Mouse (Mus musculus): ENCODE measurements around the gene Pmfbp1. TPM values are rescaled to one million over a fixed set of nuclear protein-coding genes. Genes with fewer than 3 reads are reported as not detected.
"Not testable (repeated sequence)": the region's sequence is repeated elsewhere in the genome, so short reads cannot be mapped to it uniquely, and the experiment has no call there.

The Pmfbp1 gene
- total RNA-seq (2021), result under 1 TPM; 0.27 to 0.29 TPM

DNA sequence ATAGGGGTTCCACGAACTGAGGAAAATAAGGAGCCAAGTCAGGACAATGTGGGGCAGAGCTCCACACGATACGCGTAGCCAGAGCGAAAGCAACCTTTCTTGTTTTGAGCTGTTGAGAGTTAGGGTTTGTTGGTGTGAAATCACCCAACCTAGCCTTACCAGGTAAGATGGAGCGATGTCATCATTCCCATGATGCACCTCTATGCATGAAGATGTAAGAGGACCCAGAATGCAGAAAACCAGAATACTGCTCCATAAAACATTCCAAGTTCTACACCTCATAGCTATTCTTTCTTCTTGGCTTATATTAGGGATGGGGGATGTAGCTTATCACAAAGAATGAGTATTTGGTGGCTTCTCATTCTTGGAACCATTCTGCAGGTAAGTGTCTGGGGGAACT, at the start of gene Pmfbp1:
TSS of gene Pmfbp1 (plus strand) at position 301 of the 400 bp plus-strand sequence.
- DNase-seq (ENCODE audit: low spot score in 2 of 2), result no peak
- intact Hi-C loops (cut with DNase I), result loop anchor here (5.0 kb wide), 1 partner anchor 44 kb away; no protein-coding TSS in a partner anchor

DNA sequence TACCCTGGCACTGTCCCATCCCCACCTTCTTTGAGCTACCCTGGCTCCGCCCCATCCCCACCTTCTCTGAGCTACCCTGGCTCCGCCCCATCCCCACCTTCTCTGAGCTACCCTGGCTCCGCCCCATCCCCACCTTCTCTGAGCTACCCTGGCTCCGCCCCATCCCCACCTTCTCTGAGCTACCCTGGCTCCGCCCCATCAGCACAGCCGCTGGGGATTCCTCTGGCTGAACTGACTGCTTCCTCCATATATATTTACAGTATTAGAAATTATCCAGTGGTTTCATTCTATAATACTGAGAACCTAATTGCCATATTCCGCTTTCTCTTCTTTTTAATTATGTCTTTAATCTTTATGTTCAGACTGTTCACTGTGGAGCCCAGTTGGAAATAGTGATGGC, 46.9 kb upstream of the Pmfbp1 start:
- intact Hi-C loops (cut with DNase I); DNase-seq (ENCODE audit: low spot score in 2 of 2): not testable (repeated sequence)

DNA sequence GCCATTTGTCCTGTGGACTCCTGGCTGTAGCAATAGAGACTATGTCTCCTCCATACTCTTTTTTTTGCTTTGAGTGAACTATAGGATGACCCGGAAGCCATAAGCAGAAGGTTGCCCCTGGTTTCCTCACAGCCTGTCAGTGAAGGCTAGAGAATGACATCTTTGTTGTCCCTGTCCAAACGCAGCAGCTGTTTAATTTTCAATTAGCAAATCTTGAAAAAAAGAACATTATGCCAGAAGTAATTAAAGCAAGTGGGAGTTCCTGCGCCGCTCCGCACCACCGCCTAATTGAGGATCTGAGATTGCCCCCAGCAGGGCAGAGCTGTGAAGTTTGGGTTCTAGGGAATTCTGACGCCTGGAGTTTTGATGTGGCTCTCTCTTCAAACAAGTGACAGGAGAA, 42.8 kb upstream of the Pmfbp1 start:
- intact Hi-C loops (cut with DNase I), result no loop called here
- DNase-seq (ENCODE audit: low spot score in 2 of 2), result no peak

DNA sequence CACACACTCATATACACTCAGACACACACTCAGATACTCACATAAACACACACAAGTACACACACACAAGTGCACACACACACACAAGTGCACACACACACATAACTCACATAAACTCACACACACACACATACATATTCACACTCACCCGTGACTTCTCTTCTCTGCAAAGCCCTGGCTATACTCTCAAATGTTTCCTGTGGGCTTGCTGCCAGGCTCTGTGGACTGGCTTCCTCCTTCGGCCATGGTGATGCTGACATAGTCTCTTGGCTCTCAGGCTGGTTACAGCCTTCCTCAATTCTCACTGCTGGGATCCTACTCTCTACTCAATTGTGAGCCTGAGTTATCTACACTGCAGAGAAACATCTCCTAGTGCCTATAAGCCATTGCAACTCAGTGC, 38.7 kb upstream of the Pmfbp1 start:
- intact Hi-C loops (cut with DNase I), result no loop called here
- no peak for DNase-seq (ENCODE audit: low spot score in 2 of 2)

DNA sequence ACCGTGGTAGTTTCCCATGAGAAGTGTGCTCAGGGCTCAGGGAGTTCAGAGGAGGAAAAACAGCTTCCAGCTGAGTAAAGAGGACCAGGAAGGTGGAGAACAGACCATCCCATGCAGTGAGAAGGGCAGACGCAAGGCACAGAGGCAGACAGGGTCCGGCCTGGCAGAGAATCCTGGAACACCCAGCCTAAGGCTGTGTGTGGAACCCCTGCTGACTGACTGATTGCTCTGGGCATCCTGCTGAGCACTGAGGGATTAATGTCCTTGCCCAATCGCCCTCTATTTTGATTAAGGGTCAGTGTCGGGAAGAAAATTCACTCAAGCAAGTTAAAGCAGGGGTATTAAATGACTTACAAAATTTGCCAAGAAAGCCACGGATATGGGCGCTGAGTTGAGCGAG, 36.4 kb upstream of the Pmfbp1 start:
- intact Hi-C loops (cut with DNase I), result no loop called here
- DNase-seq (ENCODE audit: low spot score in 2 of 2), result no peak

DNA sequence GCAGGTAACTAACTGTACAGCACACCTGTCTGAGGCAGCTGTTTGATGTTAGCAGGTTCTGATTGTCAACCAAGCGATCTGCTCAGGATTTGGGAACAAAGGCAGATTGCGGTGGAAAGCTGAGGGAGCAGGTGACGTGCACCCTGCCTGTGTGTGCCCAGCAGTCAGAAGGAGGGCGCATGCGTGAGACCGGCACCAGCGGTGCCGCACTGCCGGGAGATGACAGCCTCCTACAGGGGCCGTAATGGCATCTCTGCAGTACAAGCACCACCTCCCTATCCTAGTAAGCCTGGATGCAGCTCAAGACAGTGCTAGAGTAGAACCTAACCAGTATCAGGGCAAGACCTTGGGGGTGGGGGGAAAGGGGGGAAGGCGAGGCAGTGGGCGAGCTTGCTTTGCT, 35.2 kb upstream of the Pmfbp1 start:
- DNase-seq (ENCODE audit: low spot score in 2 of 2), result peak; percentile 32 to 38
- intact Hi-C loops (cut with DNase I), result no loop called here

DNA sequence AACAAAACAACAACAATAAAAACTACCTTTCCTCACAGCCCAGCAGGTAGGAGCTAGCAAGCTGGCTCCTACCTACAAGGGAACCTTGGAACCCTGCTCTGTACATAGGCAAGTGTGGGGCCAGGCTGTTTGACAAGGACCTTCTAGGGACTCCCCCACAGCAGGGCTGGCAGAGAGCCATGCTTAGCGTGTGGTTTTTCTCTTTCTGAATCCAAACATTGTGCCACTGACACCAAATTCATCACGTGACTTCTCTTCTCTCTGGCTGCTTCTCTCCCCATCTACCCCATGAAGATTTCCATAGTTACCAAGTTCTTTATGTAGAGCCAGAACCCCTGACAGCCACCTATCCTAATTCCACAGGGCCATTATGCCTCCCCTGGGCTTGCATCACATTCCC, 30.8 kb upstream of the Pmfbp1 start:
- DNase-seq (ENCODE audit: low spot score in 2 of 2), result no peak
- intact Hi-C loops (cut with DNase I), result loop anchor here (5.0 kb wide), 1 partner anchor 46 kb away; no protein-coding TSS in a partner anchor

DNA sequence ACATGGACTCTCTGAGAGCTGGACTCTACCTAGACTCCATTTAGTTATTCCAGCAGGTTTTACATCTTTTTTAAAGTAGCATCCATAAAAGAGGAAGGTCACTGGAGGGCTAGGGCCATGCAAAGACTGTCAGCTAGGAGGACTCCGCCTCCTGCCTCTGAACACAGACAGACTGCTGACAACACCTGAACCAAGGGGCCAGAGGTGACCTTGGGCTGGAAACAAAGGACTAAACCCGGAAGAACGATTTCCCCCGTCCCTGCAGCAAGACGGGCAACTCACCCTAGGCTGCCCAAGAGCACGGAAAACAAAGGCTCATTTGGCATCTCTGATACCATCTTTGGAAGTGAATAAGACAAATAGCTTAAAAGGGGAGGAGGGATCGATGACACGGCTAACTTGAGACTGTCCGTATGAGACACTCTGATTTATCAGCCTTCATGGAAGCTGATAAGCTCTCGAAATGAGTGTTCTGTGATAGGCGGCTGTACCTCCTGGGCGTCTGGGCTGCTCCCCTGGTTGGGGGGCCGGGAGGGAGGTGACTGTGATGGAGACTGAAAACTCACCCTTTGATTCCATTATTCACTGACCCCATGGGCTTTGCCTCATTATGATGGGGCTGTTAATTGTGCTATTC, 30.0 kb upstream of the Pmfbp1 start:
- DNase-seq (ENCODE audit: low spot score in 2 of 2), result no peak
- intact Hi-C loops (cut with DNase I), result loop anchor here (5.0 kb wide), 1 partner anchor 46 kb away; no protein-coding TSS in a partner anchor

DNA sequence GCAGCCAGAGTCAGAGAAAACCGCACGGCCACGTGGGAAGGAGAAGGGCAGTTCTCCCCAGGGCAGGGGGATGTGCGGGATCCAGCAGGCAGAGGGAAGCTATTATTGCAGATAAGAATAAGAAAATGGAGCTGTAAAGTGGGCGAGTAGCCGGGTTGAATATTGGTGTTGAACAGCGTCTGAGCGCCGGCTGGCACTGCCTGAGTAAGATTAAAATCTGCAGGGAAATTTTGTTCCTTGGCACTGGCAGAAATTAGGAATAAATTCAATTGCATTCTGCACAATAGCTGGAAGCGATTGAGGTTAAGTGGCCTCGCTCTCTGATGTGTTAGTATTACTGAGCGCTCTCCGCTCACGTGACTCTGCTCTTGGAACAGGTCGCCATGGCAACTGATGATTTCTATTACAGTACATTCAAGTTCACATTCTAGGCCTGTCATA, 29.4 kb upstream of the Pmfbp1 start:
- peak; percentile 50 to 51 for DNase-seq (ENCODE audit: low spot score in 2 of 2)
- intact Hi-C loops (cut with DNase I), result loop anchor here (5.0 kb wide), 1 partner anchor 47 kb away; no protein-coding TSS in a partner anchor

DNA sequence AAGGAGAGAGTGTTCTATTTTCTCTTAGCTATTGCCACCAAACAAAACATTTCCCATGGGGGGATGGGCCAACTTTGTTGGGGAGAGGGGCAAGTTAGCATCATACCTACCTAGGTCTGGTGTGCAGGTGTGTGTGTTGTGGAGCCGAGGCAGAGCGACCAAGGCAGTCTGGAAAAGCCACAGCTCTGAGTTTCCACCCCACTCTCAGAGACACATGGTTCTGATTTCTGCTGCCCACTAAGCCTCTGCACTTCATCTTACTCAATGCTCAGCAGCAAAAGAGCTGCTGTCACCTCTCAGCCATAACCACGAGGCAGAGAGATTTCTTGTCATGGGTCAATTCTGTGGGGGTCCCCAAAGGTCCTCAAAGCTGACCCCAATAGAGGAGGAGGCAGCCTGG, 28.8 kb upstream of the Pmfbp1 start:
- intact Hi-C loops (cut with DNase I), result loop anchor here (5.0 kb wide), 1 partner anchor 763 kb away; no protein-coding TSS in a partner anchor
- DNase-seq (ENCODE audit: low spot score in 2 of 2), result peak; percentile 22 to 33

DNA sequence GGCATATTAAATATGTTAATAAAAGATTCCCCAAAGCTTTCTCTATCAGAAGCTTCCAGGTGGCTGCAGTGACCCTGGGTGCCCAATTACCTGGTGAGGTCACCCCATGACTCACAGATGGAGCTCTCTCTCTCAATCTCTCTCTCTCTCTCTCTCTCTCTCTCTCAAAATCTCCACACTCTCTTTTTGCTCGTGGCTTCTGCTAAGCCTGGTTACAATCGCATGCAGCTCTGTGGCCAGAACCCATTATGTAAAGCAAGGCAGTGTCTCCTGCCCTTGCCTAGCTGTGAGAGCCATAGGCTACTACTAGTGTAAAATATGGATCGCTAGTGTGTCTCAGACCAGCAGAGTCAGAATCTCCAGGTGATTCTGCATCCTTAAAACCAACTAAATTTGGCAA, 28.1 kb upstream of the Pmfbp1 start:
- intact Hi-C loops (cut with DNase I), result loop anchor here (2.0 to 5.0 kb wide), 2 partner anchors 217 to 763 kb away; no protein-coding TSS in a partner anchor
- no peak for DNase-seq (ENCODE audit: low spot score in 2 of 2)

DNA sequence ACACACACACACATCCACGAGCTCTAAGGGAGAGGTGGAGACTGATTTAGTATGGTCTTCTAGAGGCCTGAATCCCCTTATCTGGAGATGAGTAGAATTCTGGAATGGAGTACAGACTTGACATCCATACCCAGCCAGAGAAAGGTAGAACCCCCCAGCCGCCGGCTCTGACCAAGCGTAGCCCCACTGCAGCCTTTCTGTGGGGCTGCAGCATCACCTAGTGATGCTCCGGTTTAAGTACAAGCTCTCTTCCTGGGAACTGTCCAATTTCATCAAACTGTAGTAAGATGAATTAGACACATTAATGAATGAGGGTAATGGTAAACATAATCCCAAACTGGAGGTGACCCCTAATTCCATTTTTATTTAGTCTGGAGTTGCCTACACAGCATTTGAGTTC, 26.3 kb upstream of the Pmfbp1 start:
- intact Hi-C loops (cut with DNase I), result loop anchor here (2.0 to 5.0 kb wide), 2 partner anchors 219 to 765 kb away; no protein-coding TSS in a partner anchor
- DNase-seq (ENCODE audit: low spot score in 2 of 2), result no peak

DNA sequence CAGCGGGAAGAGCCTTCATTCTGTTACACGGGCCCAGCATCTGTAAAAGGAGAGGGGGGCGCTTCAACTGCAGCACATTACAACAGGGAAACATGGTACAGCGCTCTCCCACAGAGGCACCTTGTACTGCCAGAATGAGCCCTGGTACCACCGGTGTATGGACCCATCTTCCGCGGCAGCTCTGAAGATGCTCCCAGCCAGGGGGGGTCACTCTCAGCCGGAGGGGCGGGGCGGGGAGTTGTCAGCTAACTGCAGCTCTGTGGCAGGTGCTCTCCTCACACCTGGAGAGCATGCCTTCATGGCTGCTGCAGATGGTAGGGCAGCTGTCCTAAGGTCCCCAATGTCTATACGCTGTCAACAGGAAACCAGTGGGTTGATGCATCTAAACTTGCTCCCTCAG, 25.7 kb upstream of the Pmfbp1 start:
- intact Hi-C loops (cut with DNase I), result loop anchor here (5.0 kb wide), 1 partner anchor 766 kb away; no protein-coding TSS in a partner anchor
- no peak for DNase-seq (ENCODE audit: low spot score in 2 of 2)

DNA sequence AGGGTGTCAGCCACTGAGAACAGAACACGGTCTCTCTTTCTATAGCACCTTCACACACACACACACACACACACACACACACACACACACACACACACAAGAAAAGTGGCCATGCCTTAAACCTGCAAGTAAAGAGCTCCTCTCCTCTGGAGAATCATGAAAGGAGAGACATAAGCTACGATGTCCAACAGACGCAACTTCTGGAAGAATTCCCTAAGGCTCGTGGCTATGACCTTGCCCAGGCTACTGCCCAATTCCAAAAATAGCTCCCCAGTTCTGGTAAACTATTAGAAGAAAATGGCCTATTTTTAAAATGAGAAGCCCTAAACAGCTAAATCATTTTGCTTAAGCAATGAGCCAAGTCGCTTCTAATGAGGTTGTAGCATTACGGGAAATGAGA, 22.0 kb upstream of the Pmfbp1 start:
- intact Hi-C loops (cut with DNase I), result no loop called here

DNA sequence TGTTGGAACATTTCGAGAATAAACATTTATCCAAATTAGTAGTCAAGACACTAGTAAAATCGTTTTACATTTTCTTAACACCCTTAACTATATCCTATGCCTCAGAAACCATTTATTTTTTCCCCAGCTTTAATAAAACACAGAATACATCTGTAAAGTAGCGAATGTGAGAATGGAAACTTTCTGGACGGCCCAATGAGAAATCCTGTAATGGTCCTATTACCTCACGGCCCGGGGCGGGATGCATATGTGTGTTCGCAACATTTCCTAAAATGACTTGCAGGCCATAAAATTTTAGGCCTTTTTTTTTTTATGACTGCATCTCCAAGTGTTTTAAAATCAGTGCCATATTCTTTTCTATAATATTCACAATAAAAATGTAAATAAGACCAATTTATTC, 21.4 kb upstream of the Pmfbp1 start:
- intact Hi-C loops (cut with DNase I), result no loop called here
- no peak for DNase-seq (ENCODE audit: low spot score in 2 of 2)

More for the DNA sequence above, 22.0 kb upstream of the Pmfbp1 start:
- no peak for DNase-seq (ENCODE audit: low spot score in 2 of 2)

DNA sequence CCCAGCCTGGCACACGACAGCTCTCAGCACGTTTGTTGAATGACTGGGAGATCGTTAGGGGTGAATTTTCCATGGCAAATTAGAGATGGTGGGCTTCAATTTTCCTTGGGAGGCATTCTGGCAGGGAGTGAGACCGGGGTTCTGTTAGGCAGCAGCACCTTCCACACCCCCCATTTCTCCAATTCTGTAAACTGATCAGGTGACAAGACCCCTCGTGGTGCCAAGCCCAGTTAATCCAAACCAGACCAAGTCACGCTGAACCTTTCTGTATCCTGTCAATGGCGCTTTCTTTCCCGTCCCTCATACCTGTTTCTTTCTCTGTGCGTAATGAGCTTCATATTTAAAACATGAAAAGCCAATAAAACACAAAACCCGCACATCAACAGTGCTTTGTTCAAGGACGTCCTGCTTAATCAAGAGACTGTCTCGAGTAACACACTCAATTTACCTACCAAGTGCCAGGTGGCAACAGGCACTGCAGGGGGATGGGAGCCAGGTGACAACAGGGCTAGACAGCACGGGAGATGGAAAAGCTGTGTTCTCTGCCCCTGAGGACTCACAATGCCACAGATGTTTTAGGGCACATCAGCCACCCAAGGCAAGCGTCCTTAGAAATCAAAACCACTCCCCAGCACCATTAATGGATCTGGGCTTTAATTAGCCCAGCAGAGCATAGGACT, 19.2 kb upstream of the Pmfbp1 start:
- no peak for DNase-seq (ENCODE audit: low spot score in 2 of 2)
- intact Hi-C loops (cut with DNase I), result no loop called here

DNA sequence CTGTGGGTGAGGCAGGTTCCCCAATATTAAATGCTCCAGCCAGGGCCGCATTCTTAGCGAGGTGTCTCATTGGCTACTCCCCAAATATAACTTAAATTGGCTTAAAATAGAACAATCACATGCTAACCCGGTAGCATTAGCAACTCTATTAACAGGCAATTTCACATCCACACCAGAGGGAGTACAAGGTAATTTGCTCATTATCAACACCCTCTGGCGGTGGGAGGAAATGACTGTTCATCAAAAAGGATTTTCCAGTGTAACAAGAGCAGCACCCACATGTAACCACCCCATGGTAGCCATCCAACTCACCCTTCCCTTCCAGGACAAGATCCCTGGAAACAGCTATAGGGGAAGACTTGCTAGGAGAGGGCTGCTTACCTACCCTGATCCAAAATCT, 18.4 kb upstream of the Pmfbp1 start:
- intact Hi-C loops (cut with DNase I), result no loop called here
- DNase-seq (ENCODE audit: low spot score in 2 of 2), result no peak

DNA sequence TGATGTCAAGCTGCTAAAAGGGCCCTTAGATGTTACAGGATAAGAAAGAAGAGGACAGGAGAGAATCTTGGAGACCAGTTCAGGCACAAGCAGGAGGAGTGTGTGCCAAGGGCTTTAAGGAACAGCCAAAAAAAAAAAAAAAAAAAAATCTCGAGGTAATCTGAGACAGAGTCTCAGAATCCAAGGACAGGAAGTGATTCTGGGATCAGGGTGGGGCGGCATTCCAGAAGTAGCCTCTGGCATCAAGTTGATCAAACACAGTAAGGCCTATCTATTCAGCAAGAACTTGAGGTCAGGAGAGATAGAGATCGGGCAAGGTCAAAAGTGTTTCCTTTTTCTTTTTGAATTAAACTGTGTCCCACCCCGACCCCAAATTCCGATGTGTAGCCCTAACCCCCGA, 15.2 kb upstream of the Pmfbp1 start:
- no peak for DNase-seq (ENCODE audit: low spot score in 2 of 2)
- intact Hi-C loops (cut with DNase I), result no loop called here

DNA sequence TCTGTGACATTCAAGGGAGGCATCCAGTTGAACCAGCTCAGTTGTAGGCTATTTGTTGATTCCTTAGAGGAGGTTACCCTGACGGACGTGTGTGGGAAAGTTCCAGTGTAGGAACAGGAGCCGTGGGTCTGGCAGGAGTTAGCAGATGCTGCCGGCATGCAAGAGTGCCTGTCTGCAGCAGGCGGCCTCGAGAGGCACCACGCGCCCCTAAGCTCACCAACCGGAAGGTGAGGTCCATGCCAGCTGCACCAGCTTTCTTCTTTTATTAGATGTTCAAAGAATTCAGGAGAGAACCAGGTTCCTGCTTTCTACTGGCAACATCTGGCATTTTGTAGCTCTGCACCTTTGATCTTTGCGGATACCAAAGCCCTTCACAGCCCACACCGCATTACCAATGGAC, 9.1 kb upstream of the Pmfbp1 start:
- intact Hi-C loops (cut with DNase I), result no loop called here
- DNase-seq (ENCODE audit: low spot score in 2 of 2), result no peak

DNA sequence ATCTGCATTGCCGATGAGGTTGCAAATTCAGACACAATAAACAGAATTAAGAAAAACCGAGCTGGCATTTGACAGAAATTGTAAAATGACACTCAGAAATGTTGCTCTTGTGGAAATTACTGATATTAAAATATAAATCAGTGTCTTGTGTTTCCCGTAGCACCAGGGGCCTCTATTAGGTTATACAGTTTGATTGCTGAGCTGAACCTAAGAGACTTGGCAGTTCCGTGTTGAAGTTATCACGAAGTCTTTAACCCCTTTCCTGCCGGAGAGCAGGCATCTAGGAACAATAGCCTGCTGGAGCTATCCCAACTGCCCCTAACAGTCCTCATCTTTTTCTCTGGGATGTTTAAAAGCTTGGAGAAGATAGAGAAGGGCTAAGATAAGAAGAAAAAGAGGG, 8.3 kb upstream of the Pmfbp1 start:
- intact Hi-C loops (cut with DNase I), result no loop called here
- DNase-seq (ENCODE audit: low spot score in 2 of 2), result no peak

DNA sequence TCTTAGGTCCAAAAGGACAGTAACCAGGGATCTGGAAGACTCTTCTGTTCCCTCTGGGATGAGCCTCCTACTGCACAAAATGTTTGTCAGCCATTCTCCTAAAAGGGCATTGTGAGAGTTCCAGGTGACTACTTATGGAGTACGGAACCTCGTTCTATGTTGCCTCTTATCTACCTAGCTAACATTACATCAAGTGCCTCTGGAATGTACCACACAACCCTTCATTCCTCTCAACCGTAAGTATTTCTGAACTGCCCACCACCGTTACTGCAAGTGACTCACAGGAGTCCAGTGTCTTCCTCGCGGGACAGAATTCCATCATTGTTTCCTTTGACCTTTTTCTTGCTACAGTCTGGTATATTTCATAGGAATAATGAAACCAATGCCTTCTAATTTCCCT, 1.0 kb upstream of the Pmfbp1 start:
- no peak for DNase-seq (ENCODE audit: low spot score in 2 of 2)
- intact Hi-C loops (cut with DNase I), result loop anchor here (5.0 kb wide), 1 partner anchor 45 kb away; no protein-coding TSS in a partner anchor

Data from left cerebral cortex, postnatal 36 days (tissue).